Mouse (Mus musculus): ENCODE measurements around the gene Vamp2.

DNA sequence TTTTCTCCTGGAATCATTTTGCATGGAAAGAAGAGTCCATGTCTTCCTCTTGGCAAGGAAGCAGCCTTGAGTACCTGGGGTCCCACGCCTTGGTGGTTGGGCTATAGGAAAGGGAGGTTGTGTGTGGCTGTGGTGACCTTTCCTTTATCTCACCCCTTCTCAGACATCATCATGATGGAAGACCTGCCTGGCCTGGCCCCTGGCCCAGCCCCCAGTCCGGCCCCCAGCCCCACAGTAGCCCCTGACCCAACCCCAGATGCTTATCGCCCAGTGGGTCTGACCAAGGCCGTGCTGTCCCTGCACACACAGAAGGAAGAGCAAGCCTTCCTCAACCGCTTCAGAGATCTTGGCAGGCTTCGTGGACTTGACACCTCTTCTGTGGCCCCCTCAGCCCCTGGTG, 16.9 kb downstream of the Vamp2 start:
- no peak for TF ChIP-seq CTCF (conservative IDR thresholded peaks at IDR 0.05; ENCODE audit: low read length)
- TF ChIP-seq NANOG (IDR thresholded peaks at IDR 0.05; ENCODE audit: borderline replicate concordance, low read length) = no peak
- no peak for TF ChIP-seq POU5F1 (IDR thresholded peaks at IDR 0.05; ENCODE audit: borderline replicate concordance, low read length)
